10 mouse cellular contexts compared by ENCODE assay signal in genomic region chr9:62491104-62491503, GRCm38 (mm10). TPM values are rescaled to one million over a fixed set of nuclear protein-coding genes. Genes with fewer than 3 reads are reported as not detected.
DNase-seq lines count a peak whose midpoint lies in the region; ATAC-seq lines count a peak whose summit lies in the region.
"Had no signal": no experiment of that assay in that cellular context is flagged by ENCODE, and none has a peak within 500 bp of the region (broad histone marks: within the 10 kb centered on the region; RNA-seq: fewer than 3 reads in every experiment).

No protein-coding gene starts in this region.

- H3K4me2 ChIP-seq in forebrain, embryonic 15.5 days (replicated peaks), result no peak overlapping the region
- H3K4me2 ChIP-seq in forebrain, embryonic 11.5 days (ENCODE audit: low read depth, low read length, severe bottlenecking), result no peak overlapping the region
- H3K4me2 ChIP-seq in liver, embryonic 12.5 days, result no peak overlapping the region
- H3K4me2 ChIP-seq in hindbrain, embryonic 16.5 days (ENCODE audit: low read length), result no peak overlapping the region
- H3K4me2 ChIP-seq: neural tube, embryonic 12.5 days had no signal

- 70% methylated on average over 3 of the region's 3 CpGs for WGBS in forebrain, embryonic 15.5 days
- WGBS in forebrain, embryonic 11.5 days, result 66% methylated on average over 3 of the region's 3 CpGs
- 17% methylated on average over 3 of the region's 3 CpGs for WGBS in liver, embryonic 12.5 days (ENCODE audit: insufficient replicate concordance)
- 74% methylated on average over 3 of the region's 3 CpGs for WGBS in hindbrain, embryonic 16.5 days

- 0 out of 2 replicates have a peak overlapping the region, but pooled peaks have one; percentile 27 for H3K27ac ChIP-seq in forebrain, embryonic 15.5 days (replicated peaks)
- H3K27ac ChIP-seq in forebrain, embryonic 11.5 days (ENCODE audit: low read depth, low read length), result no peak overlapping the region
- H3K27ac ChIP-seq in liver, embryonic 12.5 days, result no peak overlapping the region
- H3K27ac ChIP-seq in hindbrain, embryonic 16.5 days (ENCODE audit: low read depth, low read length), result no peak overlapping the region
- H3K27ac ChIP-seq: neural tube, embryonic 12.5 days had no signal

- H3K4me1 ChIP-seq in forebrain, embryonic 15.5 days, result peaks cover 36% of the 10 kb centered on the region
- no peaks in the 10 kb centered on the region; the same call in 1 of the 2 replicates for H3K4me1 ChIP-seq in forebrain, embryonic 11.5 days (replicated peaks; ENCODE audit: control insufficient read depth, insufficient read depth, low read length)
- peaks cover 20% of the 10 kb centered on the region for H3K4me1 ChIP-seq in liver, embryonic 12.5 days
- H3K4me1 ChIP-seq in hindbrain, embryonic 16.5 days (ENCODE audit: control insufficient read depth, insufficient read depth, low read depth, low read length), result peaks cover 3% of the 10 kb centered on the region

- no peak overlapping the region for H3K4me3 ChIP-seq in forebrain, embryonic 15.5 days
- no peak overlapping the region for H3K4me3 ChIP-seq in forebrain, embryonic 11.5 days (ENCODE audit: low read depth, low read length)
- no peak overlapping the region for H3K4me3 ChIP-seq in liver, embryonic 12.5 days
- H3K4me3 ChIP-seq in hindbrain, embryonic 16.5 days (ENCODE audit: low read length), result no peak overlapping the region
- H3K4me3 ChIP-seq: neural tube, embryonic 12.5 days had no signal

- ATAC-seq in forebrain, embryonic 15.5 days (replicated peaks), result no peak
- ATAC-seq in forebrain, embryonic 11.5 days (replicated peaks; ENCODE audit: low FRiP score), result no peak
- peak; percentile 89 for ATAC-seq in liver, embryonic 12.5 days
- ATAC-seq in hindbrain, embryonic 16.5 days, result no peak

- H3K27me3 ChIP-seq in forebrain, embryonic 15.5 days, result no peaks in the 10 kb centered on the region
- H3K27me3 ChIP-seq in forebrain, embryonic 11.5 days (ENCODE audit: control insufficient read depth, insufficient read depth, low read length), result no peaks in the 10 kb centered on the region
- no peaks in the 10 kb centered on the region for H3K27me3 ChIP-seq in liver, embryonic 12.5 days (replicated peaks)
- H3K27me3 ChIP-seq in hindbrain, embryonic 16.5 days (replicated peaks; ENCODE audit: control insufficient read depth, insufficient read depth, low read length), result no peaks in the 10 kb centered on the region
- H3K27me3 ChIP-seq: neural tube, embryonic 12.5 days had no signal

- H3K9ac ChIP-seq in forebrain, embryonic 15.5 days (replicated peaks), result no peak overlapping the region
- no peak overlapping the region for H3K9ac ChIP-seq in forebrain, embryonic 11.5 days (ENCODE audit: low read length)
- no peak overlapping the region for H3K9ac ChIP-seq in liver, embryonic 12.5 days
- no peak overlapping the region for H3K9ac ChIP-seq in hindbrain, embryonic 16.5 days (ENCODE audit: low read depth, low read length)
- H3K9ac ChIP-seq: neural tube, embryonic 12.5 days had no signal

- peaks cover 3% of the 10 kb centered on the region; the same call in 1 of the 2 replicates for H3K36me3 ChIP-seq in forebrain, embryonic 15.5 days
- no peaks in the 10 kb centered on the region for H3K36me3 ChIP-seq in forebrain, embryonic 11.5 days (ENCODE audit: control insufficient read depth, insufficient read depth, low read length)
- H3K36me3 ChIP-seq in liver, embryonic 12.5 days, result no peaks in the 10 kb centered on the region
- no peaks in the 10 kb centered on the region for H3K36me3 ChIP-seq in hindbrain, embryonic 16.5 days (ENCODE audit: control insufficient read depth, insufficient read depth, low read length)
- H3K36me3 ChIP-seq: G1E had no signal

- no peaks in the 10 kb centered on the region for H3K9me3 ChIP-seq in forebrain, embryonic 15.5 days
- no peaks in the 10 kb centered on the region for H3K9me3 ChIP-seq in forebrain, embryonic 11.5 days (ENCODE audit: control insufficient read depth, low read length)
- H3K9me3 ChIP-seq in liver, embryonic 12.5 days (replicated peaks), result no peaks in the 10 kb centered on the region
- H3K9me3 ChIP-seq in hindbrain, embryonic 16.5 days (ENCODE audit: control insufficient read depth, low read length), result no peaks in the 10 kb centered on the region
- H3K9me3 ChIP-seq: G1E; neural tube, embryonic 12.5 days had no signal

- DNase-seq in forebrain, embryonic 11.5 days (ENCODE audit: low spot score), result no peak
- peak; percentile 96 for DNase-seq in R1 (ENCODE audit: low read depth, low spot score)
- DNase-seq in heart, adult 9 months (ENCODE audit: low spot score in 2 of 2), result peak; percentile 58 to 61
- DNase-seq in left cerebral cortex, adult 11 months (ENCODE audit: low spot score), result no peak
- no peak for DNase-seq in T-cell, adult 2 months (ENCODE audit: low spot score)

RNA-seq across cellular contexts. Expression of gene Coro2b, which starts 45.7 kb away (rescaled TPM):
- polyA plus RNA-seq in forebrain, embryonic 15.5 days (2015; fragmentation: Nextera tagmentation; extraction: Ambion mirVana), result 41.0 and 48.8 TPM in 2 replicates
- polyA plus RNA-seq in forebrain, embryonic 11.5 days (2014; fragmentation: Nextera tagmentation; extraction: Ambion mirVana), result 24.0 and 26.5 TPM in 2 replicates
- polyA plus RNA-seq in liver, embryonic 12.5 days (2016; fragmentation: Nextera tagmentation; extraction: Ambion mirVana), result 2.7 and 3.2 TPM in 2 replicates
- 37.5 and 46.2 TPM in 2 replicates for polyA plus RNA-seq in hindbrain, embryonic 16.5 days (2015; fragmentation: Nextera tagmentation; extraction: Ambion mirVana)
- polyA plus RNA-seq: G1E had no signal

Comparison
In these comparisons a context has a peak if more than half of its experiments do, and no peak if none do; other contexts are left out.
1. DNase-seq: peak in R1 (single experiment) and heart, adult 9 months (2 of 2); none in forebrain, embryonic 11.5 days (single experiment), left cerebral cortex, adult 11 months (single experiment) and T-cell, adult 2 months (single experiment).